Mouse (Mus musculus): ENCODE data around the gene Cx3cl1. TPM values are rescaled to one million over a fixed set of nuclear protein-coding genes. Genes with fewer than 3 reads are reported as not detected.
A peak's percentile ranks its signal among the peaks of the same experiment; 100 is the strongest.

Cx3cl1 gene
- total and polyA plus RNA-seq, 3 experiments, result 0.38 TPM; not detected in 2

DNA sequence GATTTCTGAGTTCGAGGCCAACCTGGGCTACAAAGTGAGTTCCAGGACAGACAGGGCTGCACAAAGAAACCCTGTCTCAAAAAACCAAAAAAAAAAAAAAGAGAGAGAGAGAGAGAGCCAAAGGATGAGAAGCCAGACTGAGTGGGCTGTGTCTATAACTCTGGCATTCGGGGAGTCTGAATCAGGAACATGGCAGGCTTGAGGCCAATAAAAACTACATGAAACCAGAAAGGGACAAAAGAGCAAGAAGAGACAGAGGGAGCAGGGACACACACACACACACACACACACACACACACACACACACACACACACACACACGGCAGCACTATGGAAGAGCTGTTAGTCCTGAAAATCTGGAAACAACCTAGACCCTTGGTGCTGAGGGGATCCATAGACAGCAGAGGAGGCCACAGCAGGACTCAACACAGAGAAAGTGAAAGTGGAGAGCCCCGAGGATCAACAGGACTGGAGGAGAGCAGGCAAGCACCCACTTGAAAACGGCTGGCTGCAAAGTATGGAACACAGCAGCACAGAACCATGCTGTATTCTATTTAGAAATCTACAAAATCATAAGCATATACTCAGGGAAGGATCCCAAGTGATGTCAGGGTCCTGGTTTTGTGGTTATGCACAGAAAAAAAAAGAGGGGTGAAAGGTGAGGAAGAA lies 36.2 kb upstream of the Cx3cl1 start:
- ATAC-seq (ENCODE audit: extremely low read depth, insufficient number of reproducible peaks, low FRiP score, poor library complexity, severe bottlenecking), result no peak

DNA sequence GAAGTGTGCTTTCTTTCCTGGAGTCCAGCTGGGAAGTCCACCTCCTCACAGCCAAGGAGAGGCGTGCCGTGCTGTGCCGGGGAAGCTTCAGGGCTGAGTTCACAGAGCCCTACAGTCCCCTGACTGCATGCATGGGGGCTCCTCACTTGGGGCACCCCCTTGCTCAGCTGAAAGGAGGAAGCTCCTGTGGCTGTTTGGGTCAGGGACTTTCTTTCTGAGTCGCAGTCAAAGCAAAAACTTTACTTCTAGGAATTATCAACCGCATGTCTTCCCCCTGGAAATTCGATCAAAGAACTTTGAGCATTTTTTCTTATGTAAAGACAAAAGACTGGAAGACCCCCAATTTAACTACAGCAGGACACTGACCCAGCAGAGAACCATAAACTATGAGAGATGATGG lies 32.0 kb upstream of the Cx3cl1 start:
- Histone ChIP-seq H3K27me3 (ENCODE audit: insufficient read depth, low read length) (peaks cover 1% of the 10 kb centered on the region; the same call in 1 of the 2 replicates), H3K4me3 (ENCODE audit: low read depth, low read length) (no peak overlapping the region), H3K9me3 (replicated peaks) (no peaks in the 10 kb centered on the region), H3K4me1 (ENCODE audit: insufficient read depth, low read depth, low read length) (peaks cover 10% of the 10 kb centered on the region), H3K36me3 (replicated peaks) (no peaks in the 10 kb centered on the region)
- DNase-seq (ENCODE audit: low spot score), result no peak
- TF ChIP-seq GATA2 (IDR thresholded peaks at IDR 0.05; ENCODE audit: borderline replicate concordance, low read depth, low read length) (no peak), TAL1 (conservative IDR thresholded peaks at IDR 0.05; ENCODE audit: low read depth, low read length) (no peak), CTCF (IDR thresholded peaks at IDR 0.05; ENCODE audit: low read depth, low read length) (no peak), POLR2AphosphoS5 (IDR thresholded peaks at IDR 0.05; ENCODE audit: insufficient replicate concordance, low read depth, low read length) (no peak), GATA1 (IDR thresholded peaks at IDR 0.05; ENCODE audit: borderline replicate concordance, low read length) (no peak)
- ATAC-seq (ENCODE audit: extremely low read depth, insufficient number of reproducible peaks, low FRiP score, poor library complexity, severe bottlenecking), result no peak

More for the DNA sequence above, 36.2 kb upstream of the Cx3cl1 start:
- Histone ChIP-seq H3K9me3 (replicated peaks) (no peaks in the 10 kb centered on the region), H3K36me3 (replicated peaks) (no peaks in the 10 kb centered on the region), H3K27me3 (ENCODE audit: insufficient read depth, low read length) (no peaks in the 10 kb centered on the region), H3K4me1 (ENCODE audit: insufficient read depth, low read depth, low read length) (peaks cover 31% of the 10 kb centered on the region), H3K4me3 (ENCODE audit: low read depth, low read length) (peak overlapping the region; percentile 54; the same call in 1 of the 2 replicates)
- DNase-seq (ENCODE audit: low spot score), result peak; percentile 11
- TF ChIP-seq POLR2AphosphoS5 (IDR thresholded peaks at IDR 0.05; ENCODE audit: insufficient replicate concordance, low read depth, low read length) (no peak), CTCF (IDR thresholded peaks at IDR 0.05; ENCODE audit: low read depth, low read length) (no peak), TAL1 (conservative IDR thresholded peaks at IDR 0.05; ENCODE audit: low read depth, low read length) (no peak), GATA1 (IDR thresholded peaks at IDR 0.05; ENCODE audit: borderline replicate concordance, low read length) (no peak), GATA2 (IDR thresholded peaks at IDR 0.05; ENCODE audit: borderline replicate concordance, low read depth, low read length) (no peak)

DNA sequence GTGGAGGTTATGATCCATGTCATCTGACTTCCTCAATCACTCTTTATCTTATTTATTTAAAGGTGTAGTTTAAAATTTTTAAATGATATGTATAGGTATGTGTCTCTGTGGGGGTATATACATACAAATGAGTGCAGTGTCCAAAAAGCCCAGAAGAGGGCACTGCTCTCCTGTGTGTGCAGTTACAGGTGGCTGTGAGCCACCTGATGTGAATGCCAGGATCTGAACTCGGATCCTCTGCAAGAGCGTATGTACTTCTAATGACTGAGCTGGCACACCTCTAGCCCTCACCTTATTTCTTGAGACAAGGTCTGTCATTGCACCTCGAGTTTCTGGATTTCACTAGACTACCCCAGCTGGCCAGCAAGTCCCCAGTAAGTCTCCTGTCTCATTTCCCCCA lies 31.2 kb upstream of the Cx3cl1 start:
- no peak for DNase-seq (ENCODE audit: low spot score)
- H3K9me3 ChIP-seq (replicated peaks), result no peaks in the 10 kb centered on the region
- H3K4me3 ChIP-seq (ENCODE audit: low read depth, low read length), result no peak overlapping the region
- peaks cover 3% of the 10 kb centered on the region; the same call in 1 of the 2 replicates for H3K4me1 ChIP-seq (ENCODE audit: insufficient read depth, low read depth, low read length)
- no peaks in the 10 kb centered on the region for H3K36me3 ChIP-seq (replicated peaks)
- TF ChIP-seq CTCF (IDR thresholded peaks at IDR 0.05; ENCODE audit: low read depth, low read length) (no peak), POLR2AphosphoS5 (IDR thresholded peaks at IDR 0.05; ENCODE audit: insufficient replicate concordance, low read depth, low read length) (no peak), GATA2 (IDR thresholded peaks at IDR 0.05; ENCODE audit: borderline replicate concordance, low read depth, low read length) (no peak), GATA1 (IDR thresholded peaks at IDR 0.05; ENCODE audit: borderline replicate concordance, low read length) (no peak)
- ATAC-seq (ENCODE audit: extremely low read depth, insufficient number of reproducible peaks, low FRiP score, poor library complexity, severe bottlenecking), result no peak
- H3K27me3 ChIP-seq (ENCODE audit: insufficient read depth, low read length), result peaks cover 4% of the 10 kb centered on the region; the same call in 1 of the 2 replicates

GRCm38 (mm10) chr8:94741726-94742125 lies 30.1 kb upstream of the Cx3cl1 start:
- TF ChIP-seq CTCF (IDR thresholded peaks at IDR 0.05; ENCODE audit: low read depth, low read length) (no peak), GATA1 (IDR thresholded peaks at IDR 0.05; ENCODE audit: borderline replicate concordance, low read length) (no peak), TAL1 (conservative IDR thresholded peaks at IDR 0.05; ENCODE audit: low read depth, low read length) (no peak)
- no peak for DNase-seq (ENCODE audit: low spot score)
- no peak overlapping the region for H3K4me3 ChIP-seq (ENCODE audit: low read depth, low read length)
- H3K27me3 ChIP-seq (ENCODE audit: insufficient read depth, low read length), result peaks cover 4% of the 10 kb centered on the region; the same call in 1 of the 2 replicates
- H3K36me3 ChIP-seq (replicated peaks), result no peaks in the 10 kb centered on the region
- H3K9me3 ChIP-seq (replicated peaks), result no peaks in the 10 kb centered on the region
- no peak for ATAC-seq (ENCODE audit: extremely low read depth, insufficient number of reproducible peaks, low FRiP score, poor library complexity, severe bottlenecking)
- no peaks in the 10 kb centered on the region for H3K4me1 ChIP-seq (ENCODE audit: insufficient read depth, low read depth, low read length)

- H3K4me3 ChIP-seq (ENCODE audit: low read depth, low read length), result no peak overlapping the region
- H3K4me1 ChIP-seq (ENCODE audit: insufficient read depth, low read depth, low read length), result no peaks in the 10 kb centered on the region
- ATAC-seq (ENCODE audit: extremely low read depth, insufficient number of reproducible peaks, low FRiP score, poor library complexity, severe bottlenecking) (no peak), DNase-seq (ENCODE audit: low spot score) (no peak)
- H3K9me3 ChIP-seq (replicated peaks), result no peaks in the 10 kb centered on the region
- peaks cover 9% of the 10 kb centered on the region for H3K27me3 ChIP-seq (ENCODE audit: insufficient read depth, low read length)
- H3K36me3 ChIP-seq (replicated peaks), result no peaks in the 10 kb centered on the region
- TF ChIP-seq TAL1 (conservative IDR thresholded peaks at IDR 0.05; ENCODE audit: low read depth, low read length), result no peak
- TF ChIP-seq POLR2AphosphoS5 (IDR thresholded peaks at IDR 0.05; ENCODE audit: insufficient replicate concordance, low read depth, low read length), result no peak
- no peak for TF ChIP-seq GATA2 (IDR thresholded peaks at IDR 0.05; ENCODE audit: borderline replicate concordance, low read depth, low read length)
- no peak for TF ChIP-seq CTCF (IDR thresholded peaks at IDR 0.05; ENCODE audit: low read depth, low read length)
- no peak for TF ChIP-seq GATA1 (IDR thresholded peaks at IDR 0.05; ENCODE audit: borderline replicate concordance, low read length)
Observed at GRCm38 (mm10) chr8:94744484-94744883, 27.3 kb upstream of the Cx3cl1 start.

- TF ChIP-seq GATA1 (IDR thresholded peaks at IDR 0.05; ENCODE audit: borderline replicate concordance, low read length) (no peak), TAL1 (conservative IDR thresholded peaks at IDR 0.05; ENCODE audit: low read depth, low read length) (no peak)
- Histone ChIP-seq H3K4me3 (ENCODE audit: low read depth, low read length) (no peak overlapping the region), H3K4me1 (ENCODE audit: insufficient read depth, low read depth, low read length) (no peaks in the 10 kb centered on the region), H3K9me3 (replicated peaks) (no peaks in the 10 kb centered on the region), H3K27me3 (ENCODE audit: insufficient read depth, low read length) (peaks cover 12% of the 10 kb centered on the region), H3K36me3 (replicated peaks) (no peaks in the 10 kb centered on the region)
- no peak for ATAC-seq (ENCODE audit: extremely low read depth, insufficient number of reproducible peaks, low FRiP score, poor library complexity, severe bottlenecking)
- no peak for DNase-seq (ENCODE audit: low spot score)
Observed at GRCm38 (mm10) chr8:94744972-94745371, 26.8 kb upstream of the Cx3cl1 start.
